Mouse (Mus musculus) ovary, adult 18-20 months (tissue): ENCODE results near the gene Scimp.

Experiments
- DNase-seq: peaks from one replicate; pipeline ENCODE4 v3.0.0; 2022; ENCODE audit warnings: low spot score, mixed read lengths

The Scimp gene

GRCm38 (mm10) chr11:70812365-70812764, at the start of gene Scimp:
Gene Scimp, minus strand, starts transcription at chr11:70812586.
- DNase-seq = no peak

- no peak for DNase-seq
Measured at GRCm38 (mm10) chr11:70860371-70860770, 48.0 kb upstream of the Scimp start.

GRCm38 (mm10) chr11:70846029-70846428, 33.6 kb upstream of the Scimp start:
- no peak for DNase-seq

GRCm38 (mm10) chr11:70845457-70845978, 33.1 kb upstream of the Scimp start:
- no peak for DNase-seq

- peak; percentile 92 for DNase-seq
Measured at GRCm38 (mm10) chr11:70844559-70845456, 32.4 kb upstream of the Scimp start, which contains the start of gene Rabep1. Gene Rabep1, plus strand, starts transcription at chr11:70844778.

- DNase-seq = no peak
Measured at GRCm38 (mm10) chr11:70843701-70844551, 31.5 kb upstream of the Scimp start.

GRCm38 (mm10) chr11:70842983-70843382, 30.6 kb upstream of the Scimp start:
- no peak for DNase-seq

GRCm38 (mm10) chr11:70838610-70839009, 26.2 kb upstream of the Scimp start:
- no peak for DNase-seq

- DNase-seq = no peak
Measured at GRCm38 (mm10) chr11:70837031-70837430, 24.6 kb upstream of the Scimp start.

- DNase-seq = no peak
Measured at GRCm38 (mm10) chr11:70835381-70835831, 23.0 kb upstream of the Scimp start.

GRCm38 (mm10) chr11:70833831-70834230, 21.4 kb upstream of the Scimp start:
- no peak for DNase-seq

GRCm38 (mm10) chr11:70833408-70833807, 21.0 kb upstream of the Scimp start:
- DNase-seq = no peak

- DNase-seq = no peak
Measured at GRCm38 (mm10) chr11:70831201-70831600, 18.8 kb upstream of the Scimp start.

- DNase-seq = no peak
Measured at GRCm38 (mm10) chr11:70828975-70829615, 16.7 kb upstream of the Scimp start.

GRCm38 (mm10) chr11:70826207-70826606, 13.8 kb upstream of the Scimp start:
- no peak for DNase-seq

- DNase-seq = peak; percentile 44
Measured at GRCm38 (mm10) chr11:70821728-70822591, 9.6 kb upstream of the Scimp start.

GRCm38 (mm10) chr11:70820120-70820519, 7.7 kb upstream of the Scimp start:
- DNase-seq = no peak

GRCm38 (mm10) chr11:70816770-70817169, 4.4 kb upstream of the Scimp start:
- no peak for DNase-seq

- no peak for DNase-seq
Measured at GRCm38 (mm10) chr11:70815498-70816078, 3.2 kb upstream of the Scimp start.

- no peak for DNase-seq
Measured at GRCm38 (mm10) chr11:70815071-70815470, 2.7 kb upstream of the Scimp start.
